Mouse (Mus musculus) cerebellum, adult 2 months (tissue): ENCODE data around the gene Fbxw8.

Source experiments
- CTCF ChIP-seq: fragments of 200-500 bp; IDR thresholded peaks from 2 replicates; pipeline ENCODE4 v1.5.1; 2011; ENCODE audit warnings: low read depth, mild to moderate bottlenecking, control low read depth, low read length, moderate library complexity, borderline replicate concordance; ENCODE audit not compliant: insufficient read depth
- POLR2A ChIP-seq: fragments of 200-500 bp; IDR thresholded peaks from 2 replicates; pipeline ENCODE4 v1.6.1; 2011; ENCODE audit warnings: low read length, control low read depth, borderline replicate concordance; ENCODE audit not compliant: insufficient read depth

- TF ChIP-seq CTCF (no peak), POLR2A (no peak)
Measured at GRCm38 (mm10) chr5:118172078-118172723, 16.9 kb upstream of the Fbxw8 start.
